Mouse (Mus musculus): ENCODE results near the gene Usp49. TPM values are rescaled to one million over a fixed set of nuclear protein-coding genes. Genes with fewer than 3 reads are reported as not detected.

Usp49 gene
- polyA plus RNA-seq, 1 experiment from 2014 or later = 4.1 TPM

DNA sequence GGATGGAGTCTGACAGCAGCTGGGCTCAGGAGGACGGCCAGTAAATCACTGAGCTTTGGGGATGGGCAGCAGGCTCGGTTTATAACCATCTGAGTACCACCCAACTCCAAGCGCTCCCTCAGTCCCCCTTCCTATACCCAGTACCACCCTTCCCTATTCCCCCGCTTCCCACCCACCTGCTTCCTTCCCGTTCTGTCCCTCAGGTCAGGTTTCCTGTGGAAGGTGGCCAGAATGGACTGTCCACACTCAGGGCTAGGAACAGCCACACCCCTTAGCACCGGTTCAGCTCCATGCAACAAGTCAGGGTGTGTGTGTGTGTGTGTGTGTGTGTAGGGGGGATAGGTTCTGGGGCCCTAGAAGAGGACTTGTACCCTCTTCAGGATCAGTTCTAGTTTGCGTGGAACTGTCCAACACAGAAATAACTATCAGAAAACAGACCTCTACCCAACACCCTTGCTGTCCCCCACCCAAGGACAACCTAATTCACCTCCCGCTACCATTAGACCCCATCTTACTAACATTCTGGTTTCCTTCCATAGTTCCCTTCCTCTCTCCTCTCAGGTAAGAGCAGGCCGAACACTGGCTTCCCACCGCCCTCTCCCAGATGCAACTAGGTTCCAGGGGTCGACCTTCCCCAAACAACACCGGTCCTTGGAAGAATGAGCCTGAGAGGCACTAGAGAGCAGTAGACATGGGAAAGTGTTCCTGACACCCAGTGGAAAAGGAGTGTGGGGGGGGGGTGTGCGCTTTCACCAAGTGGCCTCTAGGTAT lies 63.4 kb downstream of the Usp49 start:
- H3K4me2 ChIP-seq (ENCODE audit: low read length) = peak overlapping the region; percentile 75
- H3K9me3 ChIP-seq (replicated peaks; ENCODE audit: low read length) = no peaks in the 10 kb centered on the region
- DNase-seq (ENCODE audit: low spot score) (no peak), ATAC-seq (replicated peaks; ENCODE audit: low FRiP score, low read depth) (no peak)
- peak overlapping the region; percentile 87 for H3K4me3 ChIP-seq (replicated peaks; ENCODE audit: low read depth, low read length)
- H3K36me3 ChIP-seq (ENCODE audit: insufficient read depth, low read length) = no peaks in the 10 kb centered on the region
- no peak overlapping the region for H3K27ac ChIP-seq
- TF ChIP-seq CTCF (IDR thresholded peaks at IDR 0.05; ENCODE audit: low read depth) = no peak
- H3K27me3 ChIP-seq (ENCODE audit: insufficient read depth, low read length) = no peaks in the 10 kb centered on the region
- peak overlapping the region; percentile 84 for H3K9ac ChIP-seq (ENCODE audit: low read depth, low read length)
- H3K4me1 ChIP-seq (replicated peaks; ENCODE audit: insufficient read depth, low read length) = peaks cover 8% of the 10 kb centered on the region; the same call in 1 of the 2 replicates
- 27% methylated on average over 13 of the region's 13 CpGs for WGBS

DNA sequence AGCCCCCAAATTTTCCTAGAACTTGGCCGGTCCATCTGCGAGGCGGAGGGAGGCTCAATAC lies 63.8 kb downstream of the Usp49 start, which contains the start of gene Gm21981:
TSS of gene Gm21981 (minus strand) at position 14 of the 61 bp plus-strand sequence.
- WGBS = 4% methylated on average over 3 of the region's 3 CpGs
- H3K9ac ChIP-seq (ENCODE audit: low read depth, low read length) = peak within 1 kb of the TSS; percentile 84
- no peak for ATAC-seq (replicated peaks; ENCODE audit: low FRiP score, low read depth)

DNA sequence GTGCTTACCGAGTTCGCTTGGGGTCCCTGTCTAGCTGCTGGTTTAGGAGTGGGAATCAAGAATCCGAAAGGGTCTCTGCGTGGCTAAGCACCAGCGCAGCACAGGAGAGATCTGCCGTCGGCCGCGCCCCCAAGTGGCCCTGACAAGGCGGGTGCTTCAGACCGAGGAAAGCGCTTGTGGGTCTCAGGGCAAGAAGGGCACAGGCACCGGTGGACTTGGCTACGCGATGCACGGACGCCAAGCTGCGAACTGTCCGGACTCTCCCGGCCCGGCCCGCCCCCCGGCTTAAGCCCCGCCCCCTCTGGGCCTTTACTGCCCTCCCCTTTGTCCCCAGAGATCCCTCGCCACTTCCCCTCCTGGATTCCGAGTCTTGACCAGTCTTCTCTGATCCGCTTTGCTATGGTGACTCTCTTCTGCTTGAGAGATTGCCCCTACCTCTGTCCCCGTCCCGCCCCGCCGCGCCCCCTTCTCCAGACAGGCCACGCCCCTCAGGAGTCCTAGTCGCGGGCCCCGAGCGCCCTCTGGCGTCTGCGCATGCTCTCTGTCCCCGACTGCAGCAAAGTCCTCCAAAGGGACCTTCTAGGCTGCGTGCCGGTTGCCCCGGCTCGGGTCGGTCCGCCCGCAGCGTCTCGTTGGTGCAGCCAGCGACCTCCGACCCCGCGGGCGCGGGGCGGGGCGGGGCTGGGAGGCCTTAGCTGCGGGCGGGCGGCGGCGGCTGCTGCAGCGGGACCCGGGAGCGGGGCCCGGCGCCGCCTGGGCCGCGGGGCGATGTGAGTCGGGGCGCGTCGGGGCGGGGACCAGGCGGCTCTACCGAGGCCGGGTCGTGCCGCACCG lies 64.2 kb downstream of the Usp49 start, which contains the start of gene Prickle4:
TSS of gene Prickle4 (minus strand) at position 234 of the 834 bp plus-strand sequence.
- Histone ChIP-seq H3K27me3 (ENCODE audit: insufficient read depth, low read length) (no peaks in the 10 kb centered on the region), H3K27ac (peak within 1 kb of the TSS; percentile 74), H3K9me3 (replicated peaks; ENCODE audit: low read length) (no peaks in the 10 kb centered on the region), H3K36me3 (ENCODE audit: insufficient read depth, low read length) (peaks cover 4% of the 10 kb centered on the region; the same call in 1 of the 2 replicates), H3K4me1 (replicated peaks; ENCODE audit: insufficient read depth, low read length) (peaks cover 5% of the 10 kb centered on the region; the same call in 1 of the 2 replicates), H3K4me3 (replicated peaks; ENCODE audit: low read depth, low read length) (peak within 1 kb of the TSS; percentile 87), H3K4me2 (ENCODE audit: low read length) (peak within 1 kb of the TSS; percentile 75), H3K9ac (ENCODE audit: low read depth, low read length) (peak within 1 kb of the TSS; percentile 84)
- under 1% methylated on average over 82 of the region's 82 CpGs for WGBS
- DNase-seq (ENCODE audit: low spot score) (peak; percentile 97), ATAC-seq (replicated peaks; ENCODE audit: low FRiP score, low read depth) (peak; percentile 94)
- TF ChIP-seq CTCF (IDR thresholded peaks at IDR 0.05; ENCODE audit: low read depth) = peak; percentile 85

More for the DNA sequence above, 63.8 kb downstream of the Usp49 start, which contains the start of gene Gm21981:
- H3K4me1 ChIP-seq (replicated peaks; ENCODE audit: insufficient read depth, low read length) = peaks cover 6% of the 10 kb centered on the region; the same call in 1 of the 2 replicates
- peak within 1 kb of the TSS; percentile 75 for H3K4me2 ChIP-seq (ENCODE audit: low read length)
- H3K36me3 ChIP-seq (ENCODE audit: insufficient read depth, low read length) = no peaks in the 10 kb centered on the region; the same call in 1 of the 2 replicates
- no peaks in the 10 kb centered on the region for H3K9me3 ChIP-seq (replicated peaks; ENCODE audit: low read length)
- TF ChIP-seq CTCF (IDR thresholded peaks at IDR 0.05; ENCODE audit: low read depth) = no peak; the same call in 1 of the 2 replicates
- peak within 1 kb of the TSS; percentile 87 for H3K4me3 ChIP-seq (replicated peaks; ENCODE audit: low read depth, low read length)
- DNase-seq (ENCODE audit: low spot score) = no peak
- peak within 1 kb of the TSS; percentile 74 for H3K27ac ChIP-seq
- no peaks in the 10 kb centered on the region for H3K27me3 ChIP-seq (ENCODE audit: insufficient read depth, low read length)

DNA sequence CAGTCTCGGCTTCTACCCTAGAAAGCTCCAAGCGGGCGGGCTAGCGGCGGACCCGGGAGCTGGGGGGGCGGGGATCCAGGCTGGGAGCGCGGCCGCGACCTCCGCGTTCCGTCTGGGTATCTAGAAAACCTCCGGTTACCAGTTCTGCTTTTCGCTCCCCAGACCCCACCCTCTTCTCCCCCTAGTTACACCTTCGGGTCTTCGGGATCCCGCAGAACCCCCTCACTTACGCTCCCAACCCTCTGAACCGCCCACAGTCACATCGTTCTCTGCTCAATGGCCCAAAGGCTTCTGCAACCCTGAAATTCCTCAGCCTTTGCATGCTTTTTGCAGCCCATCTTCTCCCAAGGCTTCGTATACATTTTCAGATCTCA lies 64.8 kb downstream of the Usp49 start:
- H3K27ac ChIP-seq = peak overlapping the region; percentile 61; the same call in 1 of the 2 replicates
- H3K4me2 ChIP-seq (ENCODE audit: low read length) = peak overlapping the region; percentile 75
- TF ChIP-seq CTCF (IDR thresholded peaks at IDR 0.05; ENCODE audit: low read depth) = no peak
- DNase-seq (ENCODE audit: low spot score) = peak; percentile 56
- H3K9ac ChIP-seq (ENCODE audit: low read depth, low read length) = peak overlapping the region; percentile 84
- H3K9me3 ChIP-seq (replicated peaks; ENCODE audit: low read length) = no peaks in the 10 kb centered on the region
- ATAC-seq (replicated peaks; ENCODE audit: low FRiP score, low read depth) = 0 out of 2 replicates have a peak, but pooled peaks have one; percentile 0
- peaks cover 5% of the 10 kb centered on the region; the same call in 1 of the 2 replicates for H3K36me3 ChIP-seq (ENCODE audit: insufficient read depth, low read length)
- WGBS = 2% methylated on average over 16 of the region's 23 CpGs
- H3K4me1 ChIP-seq (replicated peaks; ENCODE audit: insufficient read depth, low read length) = peaks cover 5% of the 10 kb centered on the region; the same call in 1 of the 2 replicates
- peak overlapping the region; percentile 87 for H3K4me3 ChIP-seq (replicated peaks; ENCODE audit: low read depth, low read length)
- no peaks in the 10 kb centered on the region for H3K27me3 ChIP-seq (ENCODE audit: insufficient read depth, low read length)

DNA sequence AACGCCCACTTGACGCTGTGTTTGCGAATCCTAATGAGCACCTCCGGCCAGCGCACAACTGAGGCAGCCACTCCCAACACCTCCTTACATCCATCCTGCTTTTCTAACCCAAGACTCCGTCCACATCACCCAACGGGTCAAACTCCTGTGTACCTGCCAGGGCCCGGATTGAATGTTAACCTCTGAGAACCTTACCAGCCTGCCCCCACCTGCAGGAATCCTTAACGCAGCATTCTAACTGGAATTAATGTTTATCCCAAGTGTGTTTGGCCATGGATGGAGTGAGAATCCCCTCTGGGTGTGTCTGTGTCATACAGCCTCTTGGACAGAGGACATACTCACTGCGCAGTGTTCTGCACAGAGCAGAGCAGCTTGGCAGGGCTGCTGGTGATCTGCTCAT lies 67.7 kb downstream of the Usp49 start:
- Histone ChIP-seq H3K36me3 (ENCODE audit: insufficient read depth, low read length) (peaks cover 12% of the 10 kb centered on the region), H3K4me2 (ENCODE audit: low read length) (no peak overlapping the region), H3K9me3 (replicated peaks; ENCODE audit: low read length) (no peaks in the 10 kb centered on the region), H3K9ac (ENCODE audit: low read depth, low read length) (no peak overlapping the region), H3K27me3 (ENCODE audit: insufficient read depth, low read length) (no peaks in the 10 kb centered on the region), H3K27ac (no peak overlapping the region), H3K4me1 (replicated peaks; ENCODE audit: insufficient read depth, low read length) (peaks cover 5% of the 10 kb centered on the region; the same call in 1 of the 2 replicates), H3K4me3 (replicated peaks; ENCODE audit: low read depth, low read length) (no peak overlapping the region)
- no peak for ATAC-seq (replicated peaks; ENCODE audit: low FRiP score, low read depth)
- peak; percentile 21 for DNase-seq (ENCODE audit: low spot score)
- TF ChIP-seq CTCF (IDR thresholded peaks at IDR 0.05; ENCODE audit: low read depth) = no peak
- WGBS = 82% methylated on average over 10 of the region's 10 CpGs

DNA sequence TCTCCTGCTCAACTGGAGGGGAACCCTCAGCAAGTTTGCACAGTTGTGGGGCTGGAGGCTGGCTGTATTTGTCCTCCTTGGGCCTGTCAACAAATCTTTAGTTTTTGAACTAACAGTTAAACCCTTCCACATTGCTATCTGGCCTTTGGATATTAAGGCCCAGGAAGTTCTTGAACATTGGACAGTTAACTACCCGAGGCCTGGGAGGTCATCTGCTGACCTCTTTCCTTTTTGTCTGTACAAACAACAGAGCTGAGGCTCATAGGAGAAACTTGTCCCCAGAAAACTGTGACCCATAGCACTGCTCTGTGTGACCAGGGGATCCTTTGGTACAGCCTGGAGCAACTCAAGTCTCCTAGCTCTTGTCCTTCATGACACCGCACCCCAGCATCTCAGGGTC lies 68.6 kb downstream of the Usp49 start:
- Histone ChIP-seq H3K4me2 (ENCODE audit: low read length) (no peak overlapping the region), H3K4me1 (replicated peaks; ENCODE audit: insufficient read depth, low read length) (peaks cover 5% of the 10 kb centered on the region; the same call in 1 of the 2 replicates), H3K9ac (ENCODE audit: low read depth, low read length) (no peak overlapping the region), H3K4me3 (replicated peaks; ENCODE audit: low read depth, low read length) (no peak overlapping the region), H3K27ac (no peak overlapping the region), H3K9me3 (replicated peaks; ENCODE audit: low read length) (no peaks in the 10 kb centered on the region), H3K27me3 (ENCODE audit: insufficient read depth, low read length) (no peaks in the 10 kb centered on the region), H3K36me3 (ENCODE audit: insufficient read depth, low read length) (peaks cover 19% of the 10 kb centered on the region)
- ATAC-seq (replicated peaks; ENCODE audit: low FRiP score, low read depth) = no peak
- WGBS = 65% methylated on average over 2 of the region's 2 CpGs
- TF ChIP-seq CTCF (IDR thresholded peaks at IDR 0.05; ENCODE audit: low read depth) = no peak
- DNase-seq (ENCODE audit: low spot score) = no peak

Measured in kidney, postnatal 0 days (tissue).